Mouse (Mus musculus): ENCODE data around the gene Camk1d.

GRCm38 (mm10) chr2:5762031-5762430 is 47.7 kb upstream of the Camk1d start:
- TF ChIP-seq CTCF (IDR thresholded peaks at IDR 0.05; ENCODE audit: low read depth, low read length), result no peak
- no peak for TF ChIP-seq POLR2A (IDR thresholded peaks at IDR 0.05; ENCODE audit: insufficient read depth, low read length)

Measured in ES-Bruce4 (cell line).